Mouse (Mus musculus) megakaryocyte, embryonic 14.5 days (primary cell): ENCODE data around the gene Wwp2.

Source experiments
- FLI1 ChIP-seq: IDR thresholded peaks from 2 replicates; pipeline ENCODE4 v1.6.1; 2012; ENCODE audit warnings: low read length, inconsistent platforms, mixed read lengths
- GATA1 ChIP-seq: IDR thresholded peaks from 3 replicates; pipeline ENCODE4 v1.6.1; 2012; ENCODE audit warnings: mixed read lengths, low read length, inconsistent platforms, borderline replicate concordance

DNA sequence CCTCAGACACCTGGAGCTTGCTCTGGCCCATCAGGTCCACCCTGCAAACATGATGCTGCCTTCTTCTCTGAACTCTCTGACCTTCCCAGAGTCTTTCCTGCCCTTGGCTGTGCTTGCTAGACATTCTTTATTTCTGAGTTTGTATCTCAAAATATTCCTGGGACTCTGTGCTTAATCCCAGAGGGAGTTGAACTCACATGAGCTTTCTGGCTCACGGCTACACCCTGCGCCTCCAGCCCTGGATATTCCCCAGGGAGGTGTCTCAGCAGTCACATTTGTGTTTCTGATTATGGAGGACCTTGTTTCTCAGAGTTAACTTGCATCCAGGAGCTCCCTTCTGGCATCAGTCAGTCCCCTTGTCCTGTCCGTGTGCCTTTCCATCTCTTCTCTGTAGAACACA is 106.0 kb downstream of the Wwp2 start:
- TF ChIP-seq GATA1 (no peak), FLI1 (no peak)
